Mouse (Mus musculus) neural tube, embryonic 12.5 days (tissue): ENCODE results near the gene AY761185. TPM values are rescaled to one million over a fixed set of nuclear protein-coding genes. Genes with fewer than 3 reads are reported as not detected.
"Not testable (repeated sequence)": the region's sequence is repeated elsewhere in the genome, so short reads cannot be mapped to it uniquely, and the experiment has no call there.

Experiments used
- ATAC-seq: fragments of 200-750 bp; cut with Nextera tagmentation; 2 replicates; pipeline ENCODE4 v1.8.0; 2017; ENCODE audit warnings: low read depth, mild to moderate bottlenecking, moderate TSS enrichment, moderate library complexity; ENCODE audit not compliant: low FRiP score
- H3K27ac ChIP-seq: fragments of 300-500 bp; sonication (generic); 2 replicates; pipeline ENCODE4 v1.5.1; 2016
- H3K27me3 ChIP-seq: fragments of 300-500 bp; sonication (generic); replicated peaks from 2 replicates; pipeline ENCODE4 v1.6.1; 2016; ENCODE audit warnings: mild to moderate bottlenecking
- H3K36me3 ChIP-seq: fragments of 300-500 bp; sonication (generic); 2 replicates; pipeline ENCODE4 v1.6.1; 2016; ENCODE audit warnings: mild to moderate bottlenecking
- H3K4me1 ChIP-seq: fragments of 300-500 bp; sonication (generic); 2 replicates; pipeline ENCODE4 v1.6.1; 2016
- H3K4me2 ChIP-seq: fragments of 300-500 bp; sonication (generic); replicated peaks from 2 replicates; pipeline ENCODE4 v1.6.1; 2016; ENCODE audit warnings: mild to moderate bottlenecking
- H3K4me3 ChIP-seq: fragments of 300-500 bp; sonication (generic); 2 replicates; pipeline ENCODE4 v1.5.1; 2016
- H3K9ac ChIP-seq: fragments of 300-500 bp; sonication (generic); 2 replicates; pipeline ENCODE4 v1.6.1; 2016; ENCODE audit warnings: mild to moderate bottlenecking
- H3K9me3 ChIP-seq: fragments of 300-500 bp; sonication (generic); 2 replicates; pipeline ENCODE4 v1.6.1; 2016; ENCODE audit warnings: mild to moderate bottlenecking
- WGBS: fragments of 180-500 bp; shearing (Covaris S2); methylation state at CpG from one replicate; pipeline ENCODE4 v1.1.7; 2016; 5-methylcytosine and 5-hydroxymethylcytosine counted together
- polyA plus RNA-seq: library from polyadenylated mRNA; unstranded; fragments of >200 nt; fragmentation: Nextera tagmentation; extraction: Ambion mirVana; gene quantifications from 2 replicates; pipeline ENCODE4 v1.2.1, GENCODE M21; 2016

Gene AY761185
- not detected in 2 replicates for polyA plus RNA-seq

DNA sequence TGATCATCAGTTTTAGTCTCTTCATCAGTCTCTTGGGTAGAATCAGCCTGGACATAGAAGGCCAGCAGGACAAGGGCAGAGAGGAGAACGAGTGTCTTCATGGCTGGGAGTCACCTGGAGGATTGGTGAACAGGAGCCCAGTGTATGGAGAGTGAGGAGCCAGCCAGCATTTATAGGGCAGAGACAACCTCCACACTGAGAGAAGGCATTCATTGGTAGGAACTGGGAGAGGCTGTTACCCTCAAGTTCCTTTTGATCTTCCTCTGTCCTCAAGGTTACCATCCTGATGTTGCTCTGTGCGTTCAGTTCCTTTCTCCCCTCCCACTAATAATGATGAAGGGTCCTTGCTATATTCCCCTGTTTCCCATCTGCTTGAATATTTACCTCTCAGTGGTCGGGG, at the start of gene AY761185:
AY761185 (minus strand) TSS at position 101 of the 400 bp plus-strand sequence.
- 76% methylated on average over 3 of the region's 3 CpGs for WGBS
- Histone ChIP-seq H3K4me2 (no peak within 1 kb of the TSS), H3K27me3 (no peaks in the 10 kb centered on the region), H3K36me3 (no peaks in the 10 kb centered on the region), H3K27ac (no peak within 1 kb of the TSS), H3K9ac (no peak within 1 kb of the TSS), H3K4me1 (no peaks in the 10 kb centered on the region), H3K9me3 (peaks cover 22% of the 10 kb centered on the region), H3K4me3 (no peak within 1 kb of the TSS)
- no peak for ATAC-seq

DNA sequence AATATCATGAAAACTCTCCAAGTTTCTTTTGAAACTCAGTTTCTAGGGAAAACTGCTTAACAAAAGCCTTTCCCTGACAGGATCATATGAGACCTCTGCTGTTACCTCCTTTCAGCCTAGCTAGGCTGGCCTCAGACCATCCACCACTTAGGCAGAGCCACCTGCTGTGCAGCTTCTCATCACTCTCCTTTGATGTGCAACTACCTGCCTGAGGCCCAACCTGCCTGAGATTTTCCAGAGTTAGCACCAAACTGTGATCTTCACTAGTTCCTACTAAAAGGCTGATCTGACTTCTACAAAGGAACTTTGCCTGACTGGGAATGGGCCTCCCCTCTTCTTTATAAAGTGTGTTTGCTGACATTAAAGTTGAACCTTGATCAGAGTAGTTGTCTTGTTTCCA, 49.5 kb upstream of the AY761185 start:
- not testable (repeated sequence) for H3K27ac ChIP-seq, H3K27me3 ChIP-seq, ATAC-seq, H3K36me3 ChIP-seq, H3K4me2 ChIP-seq, H3K4me3 ChIP-seq, H3K4me1 ChIP-seq, H3K9ac ChIP-seq
- peaks cover 15% of the 10 kb centered on the region; the same call in 1 of the 2 replicates for H3K9me3 ChIP-seq

DNA sequence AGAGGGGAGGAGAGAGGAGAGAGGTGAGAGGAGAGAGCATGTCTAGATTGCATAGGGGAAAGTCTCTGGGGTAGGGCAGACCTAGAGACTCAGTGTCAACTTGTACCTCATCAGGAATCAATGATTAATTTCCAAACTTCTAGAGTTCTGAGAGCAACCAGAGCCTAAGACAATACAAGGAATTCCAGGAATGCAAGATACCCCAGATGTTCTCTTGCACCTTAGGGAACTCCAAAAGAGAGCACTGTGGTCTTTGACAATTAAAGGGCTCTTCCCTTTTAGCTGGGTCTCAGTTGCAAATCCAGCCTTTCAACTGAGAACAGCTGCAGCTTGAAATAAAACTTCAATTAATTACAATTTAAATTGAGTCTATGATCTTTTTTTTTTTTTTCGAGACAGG, 35.3 kb upstream of the AY761185 start:
- Histone ChIP-seq H3K9me3 (peaks cover 18% of the 10 kb centered on the region), H3K27me3 (no peaks in the 10 kb centered on the region), H3K4me3 (no peak overlapping the region), H3K27ac (no peak overlapping the region), H3K9ac (no peak overlapping the region), H3K4me2 (no peak overlapping the region), H3K4me1 (no peaks in the 10 kb centered on the region), H3K36me3 (no peaks in the 10 kb centered on the region)
- 66% methylated on average over 1 of the region's 1 CpGs for WGBS
- no peak for ATAC-seq

DNA sequence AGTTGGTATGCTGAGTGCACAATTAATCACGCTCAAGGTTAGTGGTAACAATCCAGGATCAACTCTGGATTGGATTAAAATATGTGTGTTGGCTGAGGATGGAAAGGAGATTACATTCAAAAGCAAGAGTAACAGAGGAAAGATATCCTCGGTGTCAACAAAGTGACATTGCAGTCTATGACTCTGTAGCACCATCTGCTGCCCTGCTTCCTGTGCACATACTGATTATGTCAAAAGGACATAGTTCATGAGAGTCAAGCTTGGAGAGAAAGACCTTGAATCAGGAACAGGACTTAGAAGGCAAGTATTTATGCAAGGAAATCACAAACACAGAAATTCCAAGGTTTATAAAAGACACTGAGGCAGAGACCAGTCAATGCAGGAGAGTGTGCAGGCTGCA, 20.0 kb upstream of the AY761185 start:
- no peaks in the 10 kb centered on the region for H3K27me3 ChIP-seq
- ATAC-seq: no peak
- 78% methylated on average over 2 of the region's 2 CpGs for WGBS

DNA sequence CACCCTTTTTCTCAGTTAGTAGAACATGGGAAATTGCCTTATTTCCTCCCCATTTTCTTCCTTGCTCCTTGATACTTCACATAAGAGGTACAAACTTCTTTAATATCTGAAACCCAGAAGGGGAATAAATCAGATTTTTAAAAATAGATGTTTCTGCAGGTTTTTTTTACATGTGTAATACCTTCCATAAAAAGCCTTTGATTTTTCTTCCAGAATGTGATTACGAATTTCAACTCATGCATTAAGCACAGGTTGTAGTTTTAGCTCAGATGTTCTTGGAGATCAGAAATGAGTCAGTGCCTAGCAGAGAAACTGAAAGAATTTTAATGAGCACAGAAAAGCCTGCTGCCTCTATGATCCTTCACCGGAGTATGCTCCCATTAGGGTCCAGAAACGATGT, 22.5 kb downstream of the AY761185 start, which contains the start of gene Gm6040:
Gm6040 (minus strand) TSS at position 101 of the 400 bp plus-strand sequence.
- Histone ChIP-seq H3K27ac (no peak within 1 kb of the TSS), H3K27me3 (no peaks in the 10 kb centered on the region), H3K9ac (no peak within 1 kb of the TSS), H3K9me3 (peaks cover 30% of the 10 kb centered on the region), H3K4me3 (no peak within 1 kb of the TSS), H3K36me3 (no peaks in the 10 kb centered on the region), H3K4me2 (no peak within 1 kb of the TSS), H3K4me1 (no peaks in the 10 kb centered on the region)
- 78% methylated on average over 3 of the region's 3 CpGs for WGBS
- ATAC-seq: no peak

More for the DNA sequence above, 20.0 kb upstream of the AY761185 start:
- Histone ChIP-seq H3K36me3 (no peaks in the 10 kb centered on the region), H3K4me2 (no peak overlapping the region), H3K9ac (no peak overlapping the region), H3K4me1 (no peaks in the 10 kb centered on the region), H3K9me3 (peaks cover 13% of the 10 kb centered on the region), H3K27ac (no peak overlapping the region), H3K4me3 (no peak overlapping the region)

DNA sequence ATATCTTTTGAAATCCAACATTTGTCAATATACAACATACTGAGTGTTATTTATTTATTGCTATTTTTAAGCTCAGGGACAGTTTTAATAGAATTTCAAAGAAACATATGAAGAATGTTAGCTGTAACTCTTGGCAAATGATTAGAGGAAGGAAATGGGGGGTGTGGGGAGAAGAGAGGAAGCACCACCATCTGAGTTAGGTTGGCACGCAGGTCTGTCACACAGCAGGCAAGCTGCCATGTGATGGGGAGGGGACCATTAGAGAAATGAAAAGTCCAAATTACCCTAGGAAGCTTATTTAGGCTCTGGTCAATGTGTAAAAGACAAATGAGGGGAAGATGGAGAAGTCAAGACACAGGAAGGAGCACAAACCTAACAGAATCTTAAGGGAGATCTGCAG, 32.2 kb downstream of the AY761185 start:
- no peak overlapping the region for H3K9ac ChIP-seq
- no peak overlapping the region for H3K4me3 ChIP-seq
- H3K36me3 ChIP-seq: no peaks in the 10 kb centered on the region
- peaks cover 11% of the 10 kb centered on the region; the same call in 1 of the 2 replicates for H3K9me3 ChIP-seq
- H3K27me3 ChIP-seq: no peaks in the 10 kb centered on the region
- 89% methylated on average over 1 of the region's 1 CpGs for WGBS
- ATAC-seq: no peak
- no peak overlapping the region for H3K27ac ChIP-seq
- no peaks in the 10 kb centered on the region for H3K4me1 ChIP-seq
- H3K4me2 ChIP-seq: no peak overlapping the region

DNA sequence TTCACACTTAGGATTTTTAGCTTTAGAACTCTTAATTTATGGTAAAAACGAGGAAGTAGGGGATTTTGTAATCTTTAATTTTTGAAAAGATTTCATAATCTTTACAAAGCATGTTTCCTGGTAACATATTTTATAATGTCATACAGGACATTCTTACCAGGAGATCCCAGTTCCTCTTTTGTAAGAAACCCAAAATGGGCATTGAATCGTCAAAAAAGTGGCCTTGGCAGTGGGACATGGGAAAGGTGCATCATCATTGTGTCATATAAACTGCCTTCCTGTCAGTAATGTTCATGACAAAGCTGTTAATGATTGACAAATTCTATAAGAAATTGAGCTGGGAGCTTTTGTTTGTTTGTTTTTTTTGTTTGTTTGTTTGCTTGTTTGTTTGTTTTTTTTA, 36.3 kb downstream of the AY761185 start:
- H3K4me3 ChIP-seq: no peak overlapping the region
- H3K4me2 ChIP-seq: no peak overlapping the region
- no peaks in the 10 kb centered on the region for H3K36me3 ChIP-seq
- WGBS: 71% methylated on average over 2 of the region's 2 CpGs
- peaks cover 9% of the 10 kb centered on the region; the same call in 1 of the 2 replicates for H3K9me3 ChIP-seq
- ATAC-seq: no peak
- no peaks in the 10 kb centered on the region for H3K4me1 ChIP-seq
- H3K27me3 ChIP-seq: no peaks in the 10 kb centered on the region
- no peak overlapping the region for H3K27ac ChIP-seq
- H3K9ac ChIP-seq: no peak overlapping the region

DNA sequence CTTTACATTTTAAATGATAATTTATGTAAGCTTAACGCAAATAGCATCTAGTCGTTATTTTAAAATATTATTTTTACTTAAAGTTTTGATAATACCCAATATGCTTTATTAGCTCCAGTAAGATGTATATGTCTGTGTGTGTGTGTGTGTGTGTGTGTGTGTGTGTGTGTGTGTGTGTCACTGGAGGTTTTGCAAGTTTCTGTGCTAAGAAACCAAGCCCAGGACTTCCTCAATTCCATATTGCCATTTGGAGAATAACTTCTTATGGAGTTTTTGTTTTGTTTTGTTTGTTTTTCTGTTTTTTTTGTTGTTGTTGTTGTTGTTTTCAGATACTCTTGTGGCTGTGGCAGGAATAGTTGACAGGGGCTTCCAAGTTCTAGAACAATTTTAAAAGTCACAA, 37.4 kb downstream of the AY761185 start:
- ATAC-seq: no peak
- H3K4me1 ChIP-seq: no peaks in the 10 kb centered on the region
- no peak overlapping the region for H3K4me2 ChIP-seq
- no peaks in the 10 kb centered on the region for H3K27me3 ChIP-seq
- no peak overlapping the region for H3K4me3 ChIP-seq
- H3K9me3 ChIP-seq: peaks cover 5% of the 10 kb centered on the region; the same call in 1 of the 2 replicates
- 93% methylated on average over 2 of the region's 2 CpGs for WGBS
- no peak overlapping the region for H3K9ac ChIP-seq
- H3K36me3 ChIP-seq: no peaks in the 10 kb centered on the region
- no peak overlapping the region for H3K27ac ChIP-seq

DNA sequence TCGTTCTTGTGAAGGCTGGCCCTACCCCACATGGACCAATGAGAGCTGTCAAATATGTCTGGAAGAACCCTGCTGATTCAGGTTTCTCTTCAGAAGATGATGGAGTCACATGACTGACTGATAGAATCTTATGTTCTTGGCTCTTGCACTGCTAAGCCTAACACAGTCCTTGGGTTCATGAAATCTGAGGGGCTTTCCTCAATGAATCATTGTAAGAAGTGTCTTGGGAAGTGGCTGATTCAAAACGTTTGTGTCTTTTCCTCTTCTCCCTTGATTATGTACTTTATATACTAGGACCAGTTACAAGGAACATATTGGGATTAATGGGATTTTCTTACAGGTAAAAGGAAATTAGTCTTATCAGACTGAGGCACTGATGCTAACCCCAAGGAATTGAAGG, 42.0 kb downstream of the AY761185 start, which contains the start of gene Gm15056:
Gm15056 (minus strand) TSS at position 101 of the 400 bp plus-strand sequence.
- no peaks in the 10 kb centered on the region for H3K27me3 ChIP-seq
- no peak for ATAC-seq
- 52% methylated on average over 2 of the region's 2 CpGs for WGBS

More for the DNA sequence above, 42.0 kb downstream of the AY761185 start, which contains the start of gene Gm15056:
- Histone ChIP-seq H3K27ac (no peak within 1 kb of the TSS), H3K4me3 (no peak within 1 kb of the TSS), H3K4me2 (no peak within 1 kb of the TSS), H3K9ac (no peak within 1 kb of the TSS), H3K36me3 (no peaks in the 10 kb centered on the region), H3K9me3 (peaks cover 23% of the 10 kb centered on the region), H3K4me1 (no peaks in the 10 kb centered on the region)

Other genes starting within 250 kb of the AY761185 start
- gene Defb33, start 52.0 kb downstream of the AY761185 start, polyA plus RNA-seq: not detected in 2 replicates
- gene Gm15056, start 42.1 kb downstream of the AY761185 start, polyA plus RNA-seq: not detected in 2 replicates
- gene Gm6040, start 22.6 kb downstream of the AY761185 start, polyA plus RNA-seq: not detected in 2 replicates
- not detected in 2 replicates for gene Defa21, start 80.8 kb upstream of the AY761185 start, polyA plus RNA-seq
- gene Defa23, start 110.3 kb upstream of the AY761185 start, polyA plus RNA-seq: not detected in 2 replicates
- gene Defa35, start 120.3 kb upstream of the AY761185 start, polyA plus RNA-seq: not detected in 2 replicates
- gene Defa25, start 139.7 kb upstream of the AY761185 start, polyA plus RNA-seq: not detected in 2 replicates
- not detected in 2 replicates for gene Gm14851, start 151.3 kb upstream of the AY761185 start, polyA plus RNA-seq
- gene Defa30, start 189.9 kb upstream of the AY761185 start, polyA plus RNA-seq: not detected in 2 replicates
- gene Defa22, start 217.6 kb upstream of the AY761185 start, polyA plus RNA-seq: not detected in 2 replicates
- not detected in 2 replicates for gene Defa31, start 246.9 kb upstream of the AY761185 start, polyA plus RNA-seq